Mouse (Mus musculus): Measurements from ENCODE around the gene Unc93b1.

The Unc93b1 gene

GRCm38 (mm10) chr19:3983527-3984200 is 48.7 kb downstream of the Unc93b1 start:
- no peak for DNase-seq (ENCODE audit: low spot score in 2 of 2)

GRCm38 (mm10) chr19:3985261-3985681 is 50.3 kb downstream of the Unc93b1 start:
- DNase-seq (ENCODE audit: low spot score in 2 of 2) = no peak

GRCm38 (mm10) chr19:3986334-3986733 is 51.3 kb downstream of the Unc93b1 start, which contains the start of gene Acy3:
Acy3 (plus strand) TSS chr19:3986570.
- peak in 1 of 2 experiments; percentile 55 for DNase-seq (ENCODE audit: low spot score in 2 of 2)

GRCm38 (mm10) chr19:3988066-3988465 is 53.1 kb downstream of the Unc93b1 start:
- no peak for DNase-seq (ENCODE audit: low spot score in 2 of 2)

GRCm38 (mm10) chr19:3988750-3989149 is 53.8 kb downstream of the Unc93b1 start:
- DNase-seq (ENCODE audit: low spot score in 2 of 2) = no peak

- no peak for DNase-seq (ENCODE audit: low spot score in 2 of 2)
Observed at GRCm38 (mm10) chr19:3990804-3991203, 55.8 kb downstream of the Unc93b1 start.

GRCm38 (mm10) chr19:3991562-3991961 is 56.6 kb downstream of the Unc93b1 start:
- DNase-seq (ENCODE audit: low spot score in 2 of 2) = no peak

GRCm38 (mm10) chr19:3991966-3992365 is 57.0 kb downstream of the Unc93b1 start:
- DNase-seq (ENCODE audit: low spot score in 2 of 2) = no peak

- DNase-seq (ENCODE audit: low spot score in 2 of 2) = no peak
Observed at GRCm38 (mm10) chr19:3992416-3992815, 57.4 kb downstream of the Unc93b1 start, which contains the start of gene Tbx10. Tbx10 (plus strand) TSS chr19:3992752.

- no peak for DNase-seq (ENCODE audit: low spot score in 2 of 2)
Observed at GRCm38 (mm10) chr19:3994932-3995331, 59.9 kb downstream of the Unc93b1 start.

- no peak for DNase-seq (ENCODE audit: low spot score in 2 of 2)
Observed at GRCm38 (mm10) chr19:3995505-3995904, 60.5 kb downstream of the Unc93b1 start.

GRCm38 (mm10) chr19:3996106-3996505 is 61.1 kb downstream of the Unc93b1 start:
- no peak for DNase-seq (ENCODE audit: low spot score in 2 of 2)

- DNase-seq (ENCODE audit: low spot score in 2 of 2) = no peak
Observed at GRCm38 (mm10) chr19:3996747-3997146, 61.8 kb downstream of the Unc93b1 start.

- no peak for DNase-seq (ENCODE audit: low spot score in 2 of 2)
Observed at GRCm38 (mm10) chr19:3997231-3997630, 62.2 kb downstream of the Unc93b1 start.

- DNase-seq (ENCODE audit: low spot score in 2 of 2) = no peak
Observed at GRCm38 (mm10) chr19:3998335-3998734, 63.3 kb downstream of the Unc93b1 start.

Measured in right cerebral cortex, postnatal 10 days (tissue).